Mouse (Mus musculus): ENCODE measurements around the gene Arid5b.

Arid5b gene

DNA sequence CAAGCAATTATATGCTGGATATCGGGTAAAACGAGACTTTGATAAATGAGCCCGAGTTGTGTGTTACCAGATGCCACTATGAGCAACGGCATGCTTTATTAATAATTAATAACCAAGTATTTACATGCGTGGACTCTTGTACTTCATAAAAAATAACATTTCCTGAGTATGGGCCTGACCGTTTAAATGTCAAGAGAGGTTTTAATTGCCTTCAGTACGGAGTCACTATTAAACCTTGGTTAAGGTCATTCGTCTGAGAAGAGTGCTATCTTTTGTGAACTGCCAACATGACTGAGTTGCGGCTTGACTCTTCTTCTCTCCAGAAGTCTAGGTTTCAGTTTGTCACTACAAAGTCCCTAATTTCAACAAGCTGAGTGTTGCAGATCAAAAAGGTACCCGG, 8.8 kb downstream of the Arid5b start:
- DNase-seq (ENCODE audit: low spot score in 2 of 2) = no peak

DNA sequence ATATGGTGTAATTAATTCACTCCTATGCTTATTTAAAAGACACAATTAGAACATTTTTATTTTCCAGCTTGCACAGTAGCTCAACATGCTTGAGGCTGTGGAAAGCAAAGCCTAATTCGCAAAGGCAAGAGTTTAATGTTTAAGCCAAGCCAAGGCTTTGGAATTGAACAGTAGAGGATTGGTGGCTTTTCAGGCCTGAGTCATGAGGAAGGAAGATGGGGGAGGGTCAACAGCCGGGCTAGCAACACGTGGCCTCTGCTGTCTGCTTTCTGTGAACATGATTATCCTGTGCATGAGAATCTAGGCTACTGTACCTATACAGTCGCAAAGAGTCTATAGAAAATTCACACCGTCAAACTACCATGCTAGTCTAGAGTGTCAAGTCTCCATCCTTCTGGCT, 9.9 kb downstream of the Arid5b start:
- DNase-seq (ENCODE audit: low spot score in 2 of 2) = no peak

DNA sequence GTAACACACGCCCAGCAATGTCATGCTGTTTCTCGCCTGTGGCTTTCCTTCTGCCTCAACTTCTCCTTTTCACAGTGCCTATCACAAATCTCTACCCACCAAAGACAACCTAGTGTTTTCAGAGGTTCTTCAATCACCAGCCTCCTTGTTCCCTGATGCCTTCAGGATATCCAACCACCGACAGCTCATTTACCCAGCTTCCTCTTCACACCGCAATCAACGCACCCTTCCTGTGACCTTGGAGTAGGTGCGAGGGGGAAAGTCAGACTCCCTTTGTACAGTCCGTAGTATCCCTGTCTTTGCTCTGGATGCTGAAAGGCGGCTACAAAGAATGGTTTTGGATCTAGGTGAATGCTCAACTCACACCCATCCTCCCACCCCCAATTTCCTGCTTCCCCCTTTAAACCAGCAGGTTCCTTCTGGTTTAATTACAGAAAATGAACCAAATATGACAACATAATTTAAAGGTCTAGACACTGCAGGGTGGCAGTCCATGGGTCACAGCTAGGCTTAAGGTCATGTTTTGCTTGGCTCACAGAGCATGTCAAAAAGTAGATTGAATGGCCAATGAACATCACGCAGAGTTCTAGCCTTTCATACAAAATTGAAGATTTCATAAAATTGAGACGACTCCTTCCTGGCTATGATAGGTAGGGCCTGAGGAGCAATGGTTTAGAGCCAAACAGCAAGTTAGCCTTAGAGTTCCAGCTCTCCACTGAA, 14.4 kb downstream of the Arid5b start:
- no peak for DNase-seq (ENCODE audit: low spot score in 2 of 2)

DNA sequence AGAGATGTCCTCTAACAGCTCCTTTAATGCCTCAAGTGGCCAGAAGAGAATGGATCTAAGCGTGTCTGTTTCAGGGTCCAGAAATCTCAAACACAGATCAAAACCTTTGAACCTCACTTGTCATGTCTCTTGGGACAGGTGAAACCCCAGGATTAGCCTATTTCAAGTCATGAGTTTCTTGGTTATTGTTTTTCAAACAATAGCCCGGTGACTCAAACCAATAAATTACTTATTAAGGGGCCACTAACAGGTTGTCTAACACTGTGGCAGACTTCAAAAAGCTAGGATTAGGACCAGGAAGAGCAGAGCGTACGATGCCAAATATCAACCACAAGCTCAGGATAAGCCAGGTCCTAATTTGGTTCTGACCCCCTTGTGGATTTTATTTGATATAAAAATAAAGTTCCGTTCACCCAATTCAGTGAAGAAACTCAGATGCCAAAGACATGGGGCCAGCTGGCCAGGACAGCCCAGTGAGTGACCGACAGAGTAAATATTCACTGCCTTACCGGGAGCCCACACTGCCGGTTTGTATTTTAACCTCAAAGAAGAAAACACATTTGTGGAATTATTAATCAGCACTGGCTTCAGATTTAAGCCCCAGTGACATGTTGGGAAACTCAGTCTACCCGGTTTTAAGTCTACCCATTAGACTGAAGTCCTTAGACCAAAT, 15.1 kb downstream of the Arid5b start:
- no peak for DNase-seq (ENCODE audit: low spot score in 2 of 2)

DNA sequence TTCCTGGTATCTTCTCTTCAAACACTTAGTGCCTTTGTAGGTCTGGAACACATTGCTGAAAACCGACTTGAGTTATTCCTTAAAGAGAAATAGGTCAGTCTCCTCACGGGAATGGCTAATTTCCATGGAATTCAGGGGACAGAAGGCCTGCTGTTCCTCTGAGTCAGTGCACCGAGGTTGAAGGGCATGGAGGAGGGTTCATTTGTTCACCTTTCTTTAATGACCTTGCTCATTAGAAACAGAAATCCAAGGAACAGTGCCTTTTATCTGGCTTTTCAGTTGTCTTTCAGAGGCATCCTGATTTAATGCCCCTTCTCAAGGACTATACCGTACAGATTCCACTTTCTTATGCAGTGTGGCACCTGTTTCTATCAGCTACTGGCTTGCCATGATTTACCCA, 18.9 kb downstream of the Arid5b start:
- no peak for DNase-seq (ENCODE audit: low spot score in 2 of 2)

DNA sequence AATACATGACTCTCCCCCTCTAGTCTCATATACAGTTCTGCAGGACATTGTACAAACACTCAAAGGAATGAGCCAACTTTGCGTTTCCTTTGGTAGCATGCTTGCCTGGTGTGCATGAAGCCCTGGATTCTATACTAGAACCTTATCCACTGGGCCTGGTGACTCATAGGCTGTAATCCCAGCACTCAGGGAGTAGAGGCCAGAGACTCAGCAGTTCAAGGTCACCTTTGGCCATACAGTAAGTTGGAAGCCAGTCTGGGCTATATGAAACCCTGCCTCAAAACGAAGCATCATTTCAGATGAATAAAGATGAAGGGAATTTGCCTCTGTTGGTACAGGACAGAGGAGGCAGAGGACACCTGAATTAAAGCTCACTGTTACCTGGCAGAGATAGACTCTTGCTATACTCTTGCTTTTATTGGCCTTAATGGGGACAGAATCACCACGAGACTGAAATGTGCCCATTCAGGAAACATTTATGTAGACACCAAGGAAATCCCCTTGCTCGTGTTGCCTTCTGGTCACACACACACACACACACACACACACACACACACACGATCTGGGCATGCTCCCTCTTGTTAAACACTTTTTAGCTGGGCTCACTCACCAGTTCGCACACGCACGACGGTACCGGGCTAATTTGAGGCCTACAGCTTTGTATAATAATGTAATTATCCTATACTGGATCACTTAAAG, 21.0 kb downstream of the Arid5b start:
- no peak for DNase-seq (ENCODE audit: low spot score in 2 of 2)

DNA sequence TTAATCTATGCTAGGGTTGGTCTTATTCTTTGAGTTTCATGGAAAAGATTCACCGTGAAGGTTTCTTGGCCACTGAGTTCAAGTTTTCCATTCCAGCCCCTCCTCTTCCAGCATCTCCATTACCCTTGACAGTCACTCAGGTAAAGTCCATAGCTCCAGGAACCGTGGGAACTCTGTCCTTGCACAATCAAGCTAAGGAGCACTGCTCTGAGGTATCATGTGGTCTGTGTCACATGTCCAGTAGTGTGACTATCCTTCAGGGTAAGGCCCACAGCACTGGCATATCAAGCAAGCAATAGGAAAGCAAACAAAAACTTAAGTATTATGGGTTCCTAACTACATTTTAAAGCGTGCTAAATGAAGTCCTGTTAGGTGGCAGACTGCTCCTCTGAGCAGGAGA, 22.4 kb downstream of the Arid5b start:
- DNase-seq (ENCODE audit: low spot score in 2 of 2) = no peak

DNA sequence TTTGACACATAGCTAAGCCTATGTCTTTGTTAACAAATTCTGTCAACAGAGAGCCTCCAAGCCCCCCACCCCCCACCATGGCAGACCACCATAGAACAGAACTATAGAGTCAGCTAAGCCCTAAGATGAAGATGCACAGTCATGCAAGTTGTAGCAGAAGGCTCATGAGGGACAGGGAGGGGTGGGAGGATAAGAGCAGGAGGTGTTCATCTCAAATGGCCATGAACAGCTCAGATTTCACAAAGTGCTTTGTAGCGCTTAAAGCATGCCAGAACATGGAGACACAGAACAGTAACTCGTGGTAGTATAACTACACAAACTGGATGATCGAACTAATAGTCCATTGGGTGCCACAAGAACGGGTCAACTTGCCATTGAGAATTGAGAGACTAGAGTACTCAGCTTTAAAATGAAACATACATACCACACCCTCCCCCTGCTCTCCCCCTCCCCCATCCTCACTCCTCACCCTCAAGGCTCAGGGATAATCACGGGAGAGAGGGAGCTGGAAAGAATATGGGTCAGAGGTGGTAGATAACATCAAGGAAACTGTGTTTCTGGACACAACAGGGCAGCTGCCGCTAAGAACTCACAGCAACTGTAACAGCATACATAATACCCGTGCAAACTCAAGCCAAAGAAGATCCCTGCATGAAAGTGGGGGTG, 25.0 kb downstream of the Arid5b start:
- no peak for DNase-seq (ENCODE audit: low spot score in 2 of 2)

DNA sequence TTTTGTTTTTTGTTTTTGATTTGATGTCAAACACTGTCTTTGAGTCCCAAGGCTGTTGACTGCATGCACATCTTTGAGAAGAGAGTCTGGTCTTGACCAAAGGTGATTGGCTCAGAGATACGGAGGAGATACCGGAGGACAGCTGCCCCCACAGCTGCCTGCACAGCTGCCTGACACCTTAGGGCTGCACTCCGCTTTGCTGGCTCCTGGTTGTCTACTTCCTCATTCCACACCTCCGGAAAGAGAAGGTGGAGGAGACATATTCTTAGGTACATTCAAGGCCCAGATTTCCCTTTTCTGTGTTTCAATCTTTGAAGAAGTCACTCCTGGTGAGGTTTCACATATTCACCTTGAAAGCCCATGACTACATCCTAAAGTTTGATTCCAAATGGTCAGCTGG, 25.9 kb downstream of the Arid5b start:
- DNase-seq (ENCODE audit: low spot score in 2 of 2) = no peak

DNA sequence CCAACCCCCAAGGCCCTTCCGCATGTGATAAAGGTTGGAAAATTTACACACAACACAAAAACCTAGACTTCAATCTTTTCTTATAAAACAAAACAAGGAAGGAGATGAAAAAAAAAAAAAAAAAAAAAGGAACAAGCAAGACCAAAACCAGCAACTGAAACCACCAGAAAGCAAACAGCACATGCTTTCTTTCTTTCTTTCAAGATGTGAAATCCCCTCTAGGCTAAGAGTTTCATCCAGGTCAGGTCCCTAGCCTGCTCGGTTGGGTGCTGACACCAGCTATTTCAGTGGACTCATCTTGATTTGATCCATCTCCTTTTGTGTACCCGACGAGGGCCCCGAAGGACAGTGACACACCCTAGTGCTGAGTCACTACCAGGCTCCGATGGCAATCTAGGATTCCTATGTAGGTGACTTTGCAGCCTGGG, 29.2 kb downstream of the Arid5b start:
- no peak for DNase-seq (ENCODE audit: low spot score in 2 of 2)

DNA sequence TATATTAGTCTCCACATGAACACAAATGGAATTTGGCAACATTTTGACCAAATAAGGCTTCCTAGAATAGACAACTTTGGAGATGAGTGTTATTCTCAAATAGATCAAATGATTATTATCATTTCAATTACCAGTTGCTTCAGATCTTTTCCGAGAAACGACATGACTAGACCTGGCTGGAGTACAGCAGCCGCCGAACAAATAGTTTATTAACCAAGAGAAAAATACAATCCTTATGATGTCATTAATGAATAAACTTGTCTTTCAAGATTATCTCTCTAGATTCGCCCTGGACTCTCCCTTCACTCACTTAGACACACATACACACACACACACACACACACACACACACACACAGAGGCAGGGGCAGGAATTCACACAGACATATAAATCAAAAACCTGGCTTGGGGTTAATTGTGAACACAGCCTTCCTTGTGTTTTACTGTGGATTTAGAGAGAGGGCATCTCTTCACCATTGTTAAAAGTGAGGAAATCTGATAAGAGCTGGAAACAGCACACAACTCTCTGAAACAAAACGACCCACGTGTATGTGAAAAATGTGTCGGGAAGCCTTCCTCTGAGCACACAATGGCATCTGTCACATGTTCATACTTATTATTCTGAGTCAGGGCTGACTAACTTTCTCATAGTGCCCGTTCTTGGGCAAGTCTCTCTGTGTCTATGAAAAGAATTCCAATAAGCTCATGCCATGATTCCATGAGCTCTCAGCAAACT, 30.1 kb downstream of the Arid5b start:
- no peak for DNase-seq (ENCODE audit: low spot score in 2 of 2)

DNA sequence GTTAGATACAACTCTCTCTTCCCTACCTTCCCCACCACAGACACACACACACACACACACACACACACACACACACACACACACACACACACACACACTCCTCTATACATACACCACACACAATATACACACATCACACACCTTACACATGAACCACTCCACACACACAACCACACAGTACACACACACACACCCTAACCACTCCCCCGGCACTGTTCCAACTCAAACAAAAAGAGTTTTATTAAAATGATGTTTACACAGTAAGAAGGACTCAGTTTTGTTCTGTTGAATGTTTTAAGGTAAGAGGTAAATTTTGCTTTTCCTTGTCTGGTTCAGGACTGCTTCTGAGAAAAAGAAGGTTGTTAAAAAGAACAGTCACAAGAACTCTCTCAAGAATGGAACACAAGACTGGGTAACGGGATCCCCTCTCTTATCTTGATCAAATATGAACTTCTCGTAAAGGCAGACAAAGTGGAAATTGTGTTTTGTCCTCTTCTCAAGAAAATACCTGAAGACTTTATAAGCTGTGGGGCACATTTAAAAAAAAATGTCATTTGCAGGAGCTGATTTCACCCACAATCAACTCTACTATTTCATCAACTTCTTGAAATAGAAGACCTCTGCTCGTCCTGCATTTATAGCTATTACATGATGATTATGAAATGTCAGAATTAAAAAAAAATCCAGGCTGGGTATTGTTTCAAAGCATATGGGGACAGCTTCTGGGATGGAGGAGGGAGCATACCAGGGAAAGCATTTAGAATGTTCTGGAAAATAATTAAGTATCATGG, 30.9 kb downstream of the Arid5b start:
- DNase-seq (ENCODE audit: low spot score in 2 of 2) = no peak

DNA sequence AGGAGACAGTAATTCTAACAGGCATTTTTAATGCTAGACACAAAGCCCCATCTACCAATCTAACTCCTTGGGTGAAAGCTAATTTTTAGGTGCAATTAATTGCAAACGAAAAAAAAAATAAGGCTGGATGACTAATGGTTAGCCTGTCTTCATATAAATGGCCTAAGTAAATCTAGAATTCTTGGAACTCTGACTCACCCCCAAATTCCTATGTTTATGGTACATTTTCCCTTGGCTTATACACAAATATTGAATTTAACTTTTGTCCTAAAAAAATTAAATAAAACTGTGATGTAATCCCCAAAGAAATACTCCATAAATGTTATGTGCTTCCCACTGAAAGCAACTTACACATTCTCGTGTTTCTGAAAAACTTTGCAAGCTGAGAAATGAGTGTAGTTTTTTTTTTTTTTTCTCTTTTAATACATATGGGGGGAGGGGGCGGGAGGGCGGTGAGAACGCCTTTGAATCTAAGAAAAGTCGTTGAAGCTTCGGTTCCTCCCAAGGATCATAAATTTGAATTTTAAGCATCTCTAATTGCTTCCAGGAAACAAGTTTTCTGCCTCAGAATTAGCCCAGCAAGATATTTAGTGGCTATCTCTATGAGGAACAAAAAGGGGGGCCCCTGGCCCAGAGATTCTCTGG, 31.8 kb downstream of the Arid5b start:
- no peak for DNase-seq (ENCODE audit: low spot score in 2 of 2)

DNA sequence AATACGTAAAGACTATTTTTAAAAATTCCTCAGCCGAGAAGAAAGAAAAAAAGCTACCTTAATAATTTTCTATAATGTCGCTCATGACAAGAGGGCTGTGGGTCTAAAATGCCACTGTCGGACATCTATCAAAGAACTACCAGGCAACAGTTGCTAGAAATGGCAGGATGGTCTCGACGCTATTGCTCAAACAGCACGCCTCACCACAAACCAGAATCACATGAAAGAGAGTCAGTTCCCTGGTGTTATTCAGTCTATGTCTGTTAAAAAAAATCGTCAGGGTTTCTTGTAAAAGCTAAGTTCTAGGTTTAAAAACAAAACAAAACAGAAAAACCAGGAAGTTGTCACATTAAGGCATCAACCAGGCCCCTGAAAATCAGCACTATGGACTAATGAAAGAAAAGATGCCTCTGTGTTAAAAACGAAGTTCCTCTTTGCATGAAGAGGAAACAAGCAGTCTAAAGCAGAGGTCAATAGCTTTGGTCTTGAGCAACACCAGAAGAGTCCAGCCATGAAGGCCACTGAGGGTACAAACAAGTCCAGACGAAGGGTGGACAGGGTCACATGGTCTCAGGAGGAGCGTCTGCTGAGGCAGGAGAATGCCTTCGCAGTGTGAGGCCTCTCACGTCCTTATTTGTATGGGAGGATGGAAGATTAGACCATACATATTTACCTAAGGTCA, 37.6 kb downstream of the Arid5b start:
- no peak for DNase-seq (ENCODE audit: low spot score in 2 of 2)

DNA sequence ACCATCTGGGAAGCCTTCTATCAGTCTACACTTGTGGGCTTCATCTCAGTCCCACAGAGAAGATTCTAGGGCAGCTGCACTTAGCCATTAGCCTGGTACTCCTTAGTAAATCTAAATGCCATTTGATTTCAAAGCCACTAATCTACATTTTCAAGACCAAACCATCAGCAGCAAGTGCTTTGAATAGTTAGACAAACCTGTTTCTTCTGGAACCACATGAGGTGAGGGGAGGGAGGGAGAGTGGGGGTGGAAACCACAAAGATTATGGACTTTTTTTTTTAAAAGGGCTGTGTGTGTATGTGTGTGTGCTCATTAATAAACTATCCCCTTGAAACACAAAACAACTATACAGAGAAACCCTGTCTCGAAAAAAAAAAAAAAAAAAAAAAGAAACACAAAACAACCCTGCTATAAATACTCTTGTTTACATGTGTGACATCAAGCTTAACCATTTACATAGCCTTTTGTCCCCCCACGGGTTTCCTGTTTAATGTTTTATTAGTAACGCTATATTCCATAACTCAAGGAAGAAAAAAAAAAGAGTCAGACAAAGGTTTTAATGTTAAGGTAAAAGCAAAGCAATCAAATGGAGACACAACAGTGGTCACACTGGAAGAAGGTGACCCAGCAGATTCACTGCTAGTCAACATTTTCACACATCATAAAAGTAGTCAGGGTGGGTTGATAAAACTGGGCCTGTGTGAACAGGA, 38.3 kb downstream of the Arid5b start:
- no peak for DNase-seq (ENCODE audit: low spot score in 2 of 2)

DNA sequence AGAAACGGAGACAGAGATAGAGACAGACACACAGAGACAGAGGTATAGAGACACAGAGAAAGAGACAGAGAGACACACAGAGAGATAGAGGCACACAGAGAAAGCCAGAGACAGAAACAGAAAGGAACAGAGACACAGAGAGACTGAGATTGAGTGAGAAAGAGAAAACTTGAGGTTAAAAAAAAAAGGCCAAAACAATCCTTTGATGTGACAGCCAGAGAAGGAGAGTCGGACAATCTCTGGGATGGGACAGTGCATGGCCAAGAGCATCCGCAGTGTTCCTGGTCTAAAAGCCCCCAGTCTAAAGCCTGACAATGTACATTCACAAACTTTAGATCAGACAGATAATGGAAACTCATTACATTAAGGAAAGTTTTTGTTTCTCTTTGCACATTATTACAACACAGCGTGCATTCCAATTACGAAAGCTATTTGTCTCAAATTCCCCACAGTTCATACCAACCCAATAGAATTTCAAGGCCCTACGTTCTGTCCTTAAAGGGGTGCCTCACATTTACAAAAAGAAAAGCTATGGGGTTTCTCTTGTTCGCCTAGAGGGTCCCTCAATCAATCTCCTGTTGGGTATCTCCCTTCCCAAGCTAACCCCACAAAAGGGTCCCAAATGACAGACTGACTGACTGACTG, 39.0 kb downstream of the Arid5b start:
- DNase-seq (ENCODE audit: low spot score in 2 of 2) = no peak

DNA sequence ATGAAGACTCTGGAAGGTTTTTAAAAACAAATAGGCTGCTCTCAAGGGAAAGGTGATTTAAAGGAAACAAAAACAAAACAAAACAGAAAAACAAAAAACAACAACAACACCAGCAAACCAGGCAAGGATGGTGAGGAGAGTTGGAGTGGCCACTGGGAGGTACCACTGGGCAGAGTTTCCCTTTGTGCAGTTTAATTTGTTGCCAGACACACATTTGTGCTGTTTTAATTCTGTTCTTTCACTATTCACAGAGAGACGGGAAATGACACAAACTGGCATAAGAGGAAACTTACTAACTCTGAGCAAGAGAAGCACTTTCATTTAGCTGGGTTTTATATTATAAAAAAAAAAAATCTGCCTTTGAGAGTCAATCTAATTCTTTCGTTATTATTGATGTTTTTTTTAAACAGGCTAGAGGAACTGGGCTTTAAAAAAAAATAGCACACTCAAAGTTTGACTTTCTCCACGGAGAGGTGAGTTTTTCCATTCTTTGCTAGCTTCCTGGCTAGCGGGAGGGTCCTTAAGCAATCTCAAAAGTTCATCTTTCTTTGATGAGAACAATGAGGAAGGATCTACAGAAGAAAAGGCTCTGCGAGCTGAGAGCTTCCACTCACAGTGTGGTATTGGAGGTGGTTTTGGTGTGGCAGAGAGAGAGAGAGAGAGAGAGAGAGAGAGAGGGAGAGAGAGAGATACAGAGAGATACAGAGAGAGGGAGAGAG, 39.7 kb downstream of the Arid5b start:
- DNase-seq (ENCODE audit: low spot score in 2 of 2) = no peak

DNA sequence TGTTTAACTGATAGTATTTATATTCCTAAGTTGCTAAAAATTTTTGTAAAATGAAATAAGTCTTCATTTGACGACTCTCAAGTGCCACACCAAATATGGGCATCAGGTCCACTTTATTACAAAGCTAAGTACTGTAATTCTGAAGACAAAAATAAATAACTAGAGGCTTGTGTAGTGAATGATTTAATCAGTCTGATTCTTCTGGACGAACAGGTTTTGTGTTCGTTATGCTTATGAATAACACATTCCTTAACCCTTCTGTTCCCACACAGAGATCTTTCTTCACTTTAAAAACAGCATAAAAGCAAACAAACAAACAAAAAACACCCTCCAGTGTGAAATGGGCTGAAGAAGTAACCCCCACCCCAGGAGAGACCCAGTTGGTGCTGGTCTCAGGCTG, 40.4 kb downstream of the Arid5b start:
- no peak for DNase-seq (ENCODE audit: low spot score in 2 of 2)

Measured in frontal cortex, postnatal 14 days (tissue).